Mouse (Mus musculus) gastrocnemius, postnatal 10 days (tissue): ENCODE measurements around the gene Mrps14. TPM values are rescaled to one million over a fixed set of nuclear protein-coding genes. Genes with fewer than 3 reads are reported as not detected.

Experiments
- DNase-seq: peaks from one replicate; pipeline ENCODE4 v3.0.0; 2021; ENCODE audit warnings: mixed read lengths
- total RNA-seq, 2 experiments: library from RNA; stranded (reverse); gene quantifications; 2 replicates each; pipeline ENCODE4 v1.2.3; 2021

The Mrps14 gene
- total RNA-seq, 2 experiments from 2014 or later = 75.7 to 84.0 TPM

GRCm38 (mm10) chr1:160227196-160227595 lies 32.2 kb downstream of the Mrps14 start:
- DNase-seq = no peak

- no peak for DNase-seq
These were observed 32.8 kb downstream of the Mrps14 start for GRCm38 (mm10) chr1:160227850-160228249.

GRCm38 (mm10) chr1:160231013-160231412 lies 36.0 kb downstream of the Mrps14 start:
- peak; percentile 16 for DNase-seq

GRCm38 (mm10) chr1:160232113-160232512 lies 37.1 kb downstream of the Mrps14 start:
- no peak for DNase-seq

GRCm38 (mm10) chr1:160233921-160234320 lies 38.9 kb downstream of the Mrps14 start:
- DNase-seq = no peak

- DNase-seq = no peak
These were observed 43.0 kb downstream of the Mrps14 start for GRCm38 (mm10) chr1:160237981-160238380.

GRCm38 (mm10) chr1:160238852-160239443 lies 43.9 kb downstream of the Mrps14 start:
- no peak for DNase-seq

- no peak for DNase-seq
These were observed 45.1 kb downstream of the Mrps14 start for GRCm38 (mm10) chr1:160240091-160240490.

- no peak for DNase-seq
These were observed 49.7 kb downstream of the Mrps14 start for GRCm38 (mm10) chr1:160244689-160245088.

- DNase-seq = no peak
These were observed 50.9 kb downstream of the Mrps14 start for GRCm38 (mm10) chr1:160245954-160246353.

- DNase-seq = no peak
These were observed 51.8 kb downstream of the Mrps14 start for GRCm38 (mm10) chr1:160246844-160247243.

- no peak for DNase-seq
These were observed 52.5 kb downstream of the Mrps14 start for GRCm38 (mm10) chr1:160247473-160247872.

GRCm38 (mm10) chr1:160249786-160250185 lies 54.8 kb downstream of the Mrps14 start:
- no peak for DNase-seq

GRCm38 (mm10) chr1:160250782-160251181 lies 55.8 kb downstream of the Mrps14 start:
- DNase-seq = no peak

- no peak for DNase-seq
These were observed 56.5 kb downstream of the Mrps14 start for GRCm38 (mm10) chr1:160251388-160252007.

Other genes starting within 250 kb of the Mrps14 start
- 10 to 100 TPM in 1 of 2 experiments, 1 to 10 TPM in 1; 9.2 to 12.0 TPM for gene 4930523C07Rik, start 150.8 kb upstream of the Mrps14 start, total RNA-seq
- 1 to 10 TPM in 1 of 2 experiments, not detected in 1; 2.4 TPM for gene Tnn, start 41.6 kb upstream of the Mrps14 start, total RNA-seq
- 10 to 100 TPM; 46.5 to 51.4 TPM for gene Cacybp, start 17.7 kb downstream of the Mrps14 start, total RNA-seq